Mouse (Mus musculus) c-Kit-negative CD71-positive TER-119-positive erythroid progenitor cells, embryonic 14.5 days (primary cell): Measurements from ENCODE around the gene Adgrg6.

Experiments used
- DNase-seq: peaks from one replicate; pipeline ENCODE4 v3.0.0-alpha.2; 2013; ENCODE audit warnings: low read depth, low spot score

Gene Adgrg6

DNA sequence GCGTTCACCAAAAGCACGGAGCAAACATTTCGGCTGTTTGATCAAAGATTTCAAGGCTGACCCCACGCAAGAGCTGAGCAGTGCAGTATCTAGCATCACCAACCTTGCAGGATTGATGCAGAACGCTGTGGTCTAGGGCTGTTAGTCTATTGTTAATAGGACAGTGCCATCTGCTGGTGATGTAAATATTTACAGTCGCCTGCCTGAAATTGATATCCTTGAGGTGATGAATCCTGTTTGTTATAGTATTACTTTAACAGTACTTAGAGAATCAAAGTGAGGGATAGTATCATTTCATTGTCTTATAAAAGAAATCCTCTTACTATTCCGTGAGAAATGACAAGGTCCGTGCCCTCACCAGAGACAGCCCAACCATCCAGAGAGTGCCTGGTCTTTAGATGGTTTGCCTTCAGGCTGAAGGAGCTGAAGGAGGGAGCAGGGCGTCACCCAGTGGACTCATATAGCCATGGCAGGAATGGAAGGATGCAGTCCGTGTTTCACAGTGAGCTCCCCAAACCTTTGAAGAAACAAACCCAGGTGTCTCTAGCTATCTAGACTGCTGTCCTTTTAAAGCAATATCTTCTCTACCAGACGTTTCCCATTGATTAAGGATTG is 154.3 kb downstream of the Adgrg6 start:
- DNase-seq: no peak

DNA sequence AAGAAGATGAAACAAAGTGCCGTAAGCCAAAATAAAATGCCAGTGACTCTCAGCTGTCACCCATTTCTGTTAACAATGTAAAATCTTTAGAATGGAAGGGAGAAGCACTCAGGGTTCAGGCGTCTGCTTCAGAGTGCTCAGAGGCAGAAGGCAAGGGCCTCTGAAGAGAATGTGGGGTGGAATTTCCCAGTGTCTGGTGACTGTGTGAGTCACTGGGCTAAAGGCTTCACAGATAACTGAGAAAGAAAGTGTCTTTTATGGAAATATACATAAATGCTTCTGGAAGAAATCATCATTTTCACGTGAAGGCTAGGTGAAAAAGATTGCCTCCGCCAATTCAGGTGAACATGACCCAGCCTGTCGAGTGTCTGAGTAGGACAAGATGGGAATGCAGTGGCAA is 159.9 kb downstream of the Adgrg6 start:
- no peak for DNase-seq

DNA sequence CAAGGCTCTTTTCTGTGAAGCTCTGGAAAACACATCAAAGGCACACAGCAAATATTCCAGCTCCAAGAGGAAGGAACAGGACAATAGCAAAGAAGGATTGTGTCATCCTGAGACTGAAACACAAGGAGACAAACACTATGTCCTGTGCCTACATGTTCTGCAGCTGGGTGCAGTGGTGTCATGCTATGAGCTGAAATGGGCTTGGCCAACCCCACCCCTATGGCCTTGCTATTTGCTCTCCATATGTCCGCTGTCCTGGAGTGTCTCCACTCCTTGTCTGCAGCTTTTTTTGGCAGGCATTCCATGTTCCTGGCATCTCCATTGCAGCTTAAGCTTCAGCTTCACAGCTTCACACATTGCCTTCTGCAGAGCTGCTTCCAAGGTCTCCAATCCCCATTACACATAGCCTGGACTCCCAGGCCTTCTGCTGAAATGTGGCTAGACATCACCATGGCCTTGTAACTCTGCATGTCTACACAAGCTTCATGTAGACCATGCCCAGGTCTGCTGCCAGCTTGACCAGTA is 180.3 kb downstream of the Adgrg6 start:
- no peak for DNase-seq

DNA sequence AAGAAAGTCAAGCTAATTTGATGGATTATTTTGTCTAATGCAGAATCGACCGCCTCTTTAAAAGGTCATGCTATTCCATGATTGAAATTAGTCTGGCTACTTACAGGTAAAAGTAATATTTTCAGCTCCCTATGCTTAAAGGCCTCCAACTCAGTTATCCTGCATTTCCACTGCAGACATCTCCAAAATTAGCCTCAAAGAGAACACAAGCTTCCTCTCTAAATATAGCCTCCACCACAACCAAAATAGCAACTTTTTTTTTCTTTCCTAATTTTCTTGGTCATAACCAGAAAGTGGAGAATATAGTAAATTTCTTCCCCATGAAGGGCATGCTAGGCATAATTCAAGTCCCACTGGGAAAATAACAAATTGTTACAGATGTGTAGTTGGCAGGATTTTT is 182.2 kb downstream of the Adgrg6 start:
- DNase-seq: no peak

DNA sequence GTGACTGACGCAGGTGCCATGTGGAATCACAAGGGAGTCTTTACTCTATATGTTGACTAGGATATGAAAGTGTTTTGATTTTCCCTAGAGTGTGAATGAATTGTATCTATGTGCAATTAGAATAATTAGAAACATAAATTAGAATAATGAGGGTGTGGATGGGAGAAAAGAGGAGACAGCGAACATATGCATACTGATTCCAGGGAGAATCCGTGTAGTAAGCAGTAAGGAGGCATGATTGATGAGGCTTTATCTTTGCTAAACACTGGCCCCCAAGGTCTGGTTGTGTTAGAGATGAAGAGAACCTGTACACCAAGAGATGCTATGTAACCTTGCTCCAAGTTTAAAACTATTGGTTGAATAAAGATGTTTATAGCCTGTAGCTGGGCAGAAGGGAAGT is 187.2 kb downstream of the Adgrg6 start:
- DNase-seq: no peak
